In genomic region chr4:124276741-124277455, GRCm38 (mm10) we compare ENCODE assay signal across 8 mouse cellular contexts.
DNase-seq lines count a peak whose midpoint lies in the region; ATAC-seq lines count a peak whose summit lies in the region.

No protein-coding gene starts in this region.

- ATAC-seq in liver, embryonic 12.5 days: no peak
- ATAC-seq in stomach, embryonic 15.5 days (ENCODE audit: insufficient read depth, low FRiP score, low read depth): no peak

- H3K36me3 ChIP-seq in hindbrain, embryonic 10.5 days: no peaks in the 10 kb centered on the region
- H3K36me3 ChIP-seq in liver, embryonic 12.5 days: no peaks in the 10 kb centered on the region
- no peaks in the 10 kb centered on the region for H3K36me3 ChIP-seq in stomach, embryonic 15.5 days

- DNase-seq in kidney, postnatal 10 days: peak; percentile 25
- DNase-seq in kidney, adult 18-20 months: no peak
- peak; percentile 80 for DNase-seq in embryo, embryonic 9.5 days (ENCODE audit: extremely low spot score)
- DNase-seq in hindbrain, embryonic 10.5 days (ENCODE audit: low spot score): peak; percentile 79
- no peak for DNase-seq in urinary bladder, postnatal 36 days (ENCODE audit: low spot score in 2 of 2)
- no peak for DNase-seq in urinary bladder, postnatal 4 days (ENCODE audit: low spot score in 2 of 2)

- peaks cover 37% of the 10 kb centered on the region for H3K4me1 ChIP-seq in hindbrain, embryonic 10.5 days (replicated peaks)
- H3K4me1 ChIP-seq in liver, embryonic 12.5 days: no peaks in the 10 kb centered on the region
- H3K4me1 ChIP-seq in stomach, embryonic 15.5 days: peaks cover 17% of the 10 kb centered on the region; the same call in 1 of the 2 replicates

- peak overlapping the region; percentile 95 for H3K27ac ChIP-seq in hindbrain, embryonic 10.5 days
- H3K27ac ChIP-seq in liver, embryonic 12.5 days: no peak overlapping the region
- no peak overlapping the region for H3K27ac ChIP-seq in stomach, embryonic 15.5 days

- WGBS in hindbrain, embryonic 10.5 days: 3% methylated on average over 21 of the region's 21 CpGs
- WGBS in liver, embryonic 12.5 days (ENCODE audit: insufficient replicate concordance): 9% methylated on average over 21 of the region's 21 CpGs
- 7% methylated on average over 21 of the region's 21 CpGs for WGBS in stomach, embryonic 15.5 days

- no peak overlapping the region for H3K9ac ChIP-seq in liver, embryonic 12.5 days
- H3K9ac ChIP-seq in stomach, embryonic 15.5 days: no peak overlapping the region; the same call in 1 of the 2 replicates

- H3K4me3 ChIP-seq in hindbrain, embryonic 10.5 days: peak overlapping the region; percentile 59
- peak overlapping the region; percentile 38 for H3K4me3 ChIP-seq in liver, embryonic 12.5 days
- peak overlapping the region; percentile 37 for H3K4me3 ChIP-seq in stomach, embryonic 15.5 days (replicated peaks)

- no peaks in the 10 kb centered on the region for H3K9me3 ChIP-seq in hindbrain, embryonic 10.5 days
- H3K9me3 ChIP-seq in liver, embryonic 12.5 days (replicated peaks): no peaks in the 10 kb centered on the region
- no peaks in the 10 kb centered on the region for H3K9me3 ChIP-seq in stomach, embryonic 15.5 days

- H3K27me3 ChIP-seq in hindbrain, embryonic 10.5 days (ENCODE audit: insufficient read depth, poor library complexity, severe bottlenecking): peaks cover 70% of the 10 kb centered on the region
- H3K27me3 ChIP-seq in liver, embryonic 12.5 days (replicated peaks): peaks cover 53% of the 10 kb centered on the region
- 0 out of 2 replicates have a peak, but pooled peaks cover 6% of the 10 kb centered on the region for H3K27me3 ChIP-seq in stomach, embryonic 15.5 days (replicated peaks)

- H3K4me2 ChIP-seq in liver, embryonic 12.5 days: peak overlapping the region; percentile 60
- H3K4me2 ChIP-seq in stomach, embryonic 15.5 days: peak overlapping the region; percentile 88

Comparison
In these comparisons a context has a peak if more than half of its experiments do, and no peak if none do; other contexts are left out.
1. DNase-seq: peak in kidney, postnatal 10 days (single experiment), embryo, embryonic 9.5 days (single experiment) and hindbrain, embryonic 10.5 days (single experiment); none in kidney, adult 18-20 months (single experiment), urinary bladder, postnatal 36 days (0 of 2) and urinary bladder, postnatal 4 days (0 of 2).
2. Peak in every context shown above with its lines, with median percentiles within 50 percentile points of each other: H3K4me3 ChIP-seq.